Mouse (Mus musculus) heart, adult 9 months (tissue): ENCODE data around the gene Gdf5.
"Not testable (repeated sequence)": the region's sequence is repeated elsewhere in the genome, so short reads cannot be mapped to it uniquely, and the experiment has no call there.

Source experiments
- DNase-seq, 2 experiments: peaks; one replicate each; pipeline ENCODE4 v3.0.0; 2022; ENCODE audit warnings: low spot score in 2 of 2

Gene Gdf5

DNA sequence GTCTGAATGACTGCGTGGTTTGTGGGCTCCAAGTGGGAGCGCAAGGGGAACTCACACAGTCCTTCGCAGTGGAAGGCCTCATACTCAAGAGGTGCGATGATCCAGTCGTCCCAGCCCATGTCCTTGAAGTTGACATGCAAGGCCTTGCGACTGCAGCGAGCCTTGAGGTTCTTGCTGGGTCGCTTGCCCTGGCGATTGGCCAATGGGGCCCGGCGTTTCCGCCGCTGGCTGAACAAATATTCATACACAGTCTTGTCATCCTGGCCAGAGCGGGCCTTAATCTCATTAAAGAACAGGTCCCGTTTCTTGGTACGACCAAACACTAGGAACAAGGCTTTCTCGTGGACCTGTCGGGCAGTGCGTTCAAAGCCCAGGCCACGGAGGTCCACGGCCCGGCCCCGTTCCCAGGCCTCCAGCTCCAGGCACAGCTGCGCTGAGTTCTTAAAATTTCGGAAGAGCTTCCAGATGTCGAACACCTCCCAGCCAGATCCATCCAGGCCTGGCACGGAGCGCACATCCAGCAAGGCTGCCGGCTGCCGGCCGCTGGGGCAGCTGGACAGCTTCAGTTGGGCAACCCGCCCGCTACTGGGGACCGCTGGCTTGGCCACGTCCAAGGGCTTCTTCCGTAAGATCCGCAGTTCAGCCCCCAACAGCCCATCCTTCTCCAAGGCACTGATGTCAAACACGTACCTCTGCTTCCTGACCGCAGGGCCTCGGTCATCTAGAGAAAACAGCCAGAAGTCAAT lies 3.3 kb downstream of the Gdf5 start:
- DNase-seq = no peak

DNA sequence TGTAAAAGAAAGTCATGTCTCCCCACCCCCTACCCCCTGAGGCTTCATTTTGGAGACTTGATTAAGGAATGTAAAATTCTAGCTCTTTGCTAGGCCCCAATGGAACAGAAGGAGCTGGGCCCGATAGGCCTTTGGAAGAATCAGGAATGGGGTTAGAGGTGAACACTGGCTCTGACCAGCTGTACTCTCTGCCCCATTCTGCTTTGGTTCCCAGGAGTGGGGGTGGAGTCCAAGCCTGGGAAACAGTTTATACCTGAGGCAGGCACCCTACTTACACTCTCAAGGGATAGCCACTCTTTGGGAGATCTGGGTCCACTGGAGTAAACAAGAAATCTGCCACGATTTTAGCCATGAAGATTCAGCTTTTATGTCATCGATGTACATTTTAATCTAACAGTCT lies 4.5 kb downstream of the Gdf5 start, which contains the start of gene Gm15557:
Gene Gm15557, plus strand, starts transcription at position 48 of the 400 bp plus-strand sequence.
- no peak for DNase-seq

DNA sequence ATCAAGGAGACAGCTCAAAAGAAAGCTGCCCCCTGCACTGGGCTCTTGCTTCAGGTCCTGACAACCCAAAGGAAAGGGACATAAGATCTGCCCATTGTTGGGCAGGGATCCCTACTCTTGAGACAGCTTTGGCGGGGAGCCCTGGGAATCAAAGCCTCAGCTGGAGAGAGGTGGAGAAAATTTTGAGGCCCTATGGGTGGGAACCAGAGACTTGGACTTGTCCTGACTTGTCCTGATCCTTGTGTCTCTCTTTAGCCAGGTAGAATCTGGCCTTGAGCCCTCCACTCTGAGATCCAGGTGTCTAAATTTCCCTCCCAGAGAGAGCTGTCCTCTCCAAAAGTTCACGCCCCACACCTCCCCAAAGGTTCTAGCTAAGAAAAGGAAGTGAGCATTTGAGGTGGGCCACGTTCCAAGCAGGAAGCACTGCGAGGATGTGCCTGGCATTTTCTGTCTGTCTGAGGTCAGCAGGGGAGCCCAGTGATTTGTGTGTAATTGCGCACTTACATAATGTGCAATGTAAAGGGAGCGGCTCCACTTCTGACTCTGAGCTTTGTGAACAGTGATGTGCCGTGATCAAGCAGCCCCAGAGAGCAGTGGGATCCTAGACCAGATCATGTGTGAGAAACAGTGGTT lies 5.2 kb downstream of the Gdf5 start:
- DNase-seq = no peak

DNA sequence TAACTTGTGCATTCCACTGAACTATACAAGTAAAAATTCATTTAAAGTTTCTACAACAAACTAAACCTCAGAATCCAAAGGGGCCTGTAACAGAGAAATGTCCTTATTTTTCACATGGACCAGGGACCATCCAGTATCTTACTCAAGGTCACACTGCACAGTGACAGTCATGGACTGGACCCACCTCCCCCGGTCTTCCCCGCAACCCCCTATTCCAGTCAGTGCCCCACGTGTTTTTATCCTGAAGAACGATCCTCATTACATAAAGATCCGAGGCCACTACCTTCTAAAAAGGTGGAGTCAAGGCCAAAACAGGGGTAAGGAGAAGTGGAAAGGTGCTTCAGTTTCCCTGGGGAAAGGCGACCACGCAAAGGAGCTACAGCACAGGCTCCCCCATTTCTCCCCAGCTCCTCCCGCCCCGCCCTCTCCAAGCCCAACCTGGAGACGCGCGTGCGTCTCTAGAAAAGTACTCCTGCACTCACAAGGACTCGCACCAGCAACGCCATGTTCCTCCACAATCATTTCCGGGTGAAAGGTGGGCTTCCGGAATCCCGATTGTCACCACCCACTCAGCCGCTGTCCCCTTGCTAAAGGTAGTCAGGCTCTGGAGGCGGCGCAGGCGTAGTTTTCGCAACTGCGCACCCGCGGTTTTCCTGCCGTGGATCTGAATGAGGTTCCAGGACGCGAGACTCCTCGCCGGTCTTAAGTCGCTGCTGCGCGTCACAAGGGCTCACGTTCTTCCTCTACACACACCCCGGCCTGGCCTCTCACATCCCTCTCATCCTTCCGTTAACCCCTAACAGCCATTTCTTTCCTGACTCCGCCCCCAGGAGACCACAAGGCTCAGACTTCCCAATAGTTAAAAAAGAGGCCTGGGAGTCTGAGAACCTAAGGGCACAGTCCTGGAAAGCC lies 15.4 kb downstream of the Gdf5 start, which contains the start of gene Uqcc1:
Gene Uqcc1, minus strand, starts transcription at position 780 of the 912 bp plus-strand sequence.
- DNase-seq = peak; percentile 90 to 94

DNA sequence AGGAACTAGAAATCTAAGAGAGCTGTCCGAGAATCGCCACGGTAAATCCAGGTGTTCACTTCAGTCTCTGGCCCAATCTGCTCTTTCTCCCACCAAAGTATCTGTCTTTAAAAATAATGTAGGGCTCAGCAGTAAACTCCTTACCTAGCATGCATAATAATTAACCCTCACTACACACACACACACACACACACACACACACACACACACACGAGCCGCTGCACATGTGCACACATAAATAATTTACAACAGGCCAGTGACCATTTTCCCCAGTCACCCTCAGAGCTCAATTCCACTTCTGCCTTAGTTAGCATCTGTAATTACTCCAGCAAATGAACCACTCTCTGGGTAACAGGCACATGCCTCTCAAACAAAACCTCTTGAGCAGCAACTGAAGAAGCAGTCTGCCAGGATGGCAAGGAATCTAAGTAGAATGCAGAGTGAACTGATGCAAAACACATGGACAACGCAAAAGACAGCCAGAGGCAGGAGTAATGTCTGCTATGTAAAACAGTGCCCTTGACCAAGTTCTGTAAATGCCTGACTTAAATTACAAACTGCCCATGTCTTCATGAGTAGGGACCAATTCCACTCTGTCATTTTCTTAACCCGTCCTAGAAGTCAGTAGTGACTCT lies 16.3 kb downstream of the Gdf5 start:
- DNase-seq = no peak

DNA sequence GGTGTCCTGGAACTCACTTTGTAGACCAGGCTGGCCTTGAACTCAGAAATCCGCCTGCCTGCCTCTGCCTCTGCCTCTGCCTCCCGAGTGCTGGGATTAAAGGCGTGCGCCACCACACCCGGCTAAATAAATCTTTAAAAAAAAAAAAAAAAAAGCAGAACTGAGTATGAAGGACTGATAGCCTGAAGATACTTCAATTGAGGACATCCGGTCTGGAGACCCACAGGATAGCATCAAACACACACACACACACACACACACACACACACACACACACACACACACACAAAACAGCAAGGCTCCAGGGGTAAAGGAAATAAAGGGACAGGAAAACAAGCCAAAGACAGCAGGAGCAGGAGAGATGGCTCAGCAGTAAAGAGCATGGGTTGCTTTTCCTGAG lies 20.0 kb downstream of the Gdf5 start:
- DNase-seq = not testable (repeated sequence)

DNA sequence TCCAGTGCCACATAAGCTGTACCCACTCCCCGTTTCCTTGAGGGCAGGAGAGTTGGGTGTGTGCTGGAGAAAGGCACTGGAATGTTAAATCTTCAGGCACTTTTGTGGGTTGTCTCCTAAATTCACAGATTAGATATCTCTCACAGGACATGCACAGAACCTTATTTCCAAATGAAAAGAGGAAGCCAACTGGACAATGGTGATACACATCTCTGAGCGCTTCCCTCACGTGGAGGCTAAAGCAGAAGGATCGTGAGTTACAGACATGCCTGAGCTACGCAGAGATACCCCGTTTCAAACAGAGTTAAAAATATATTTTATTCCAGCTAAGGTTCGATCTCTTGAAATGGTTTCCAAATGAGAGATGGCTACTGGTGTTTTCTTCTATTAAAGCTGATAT lies 22.0 kb downstream of the Gdf5 start:
- no peak for DNase-seq

DNA sequence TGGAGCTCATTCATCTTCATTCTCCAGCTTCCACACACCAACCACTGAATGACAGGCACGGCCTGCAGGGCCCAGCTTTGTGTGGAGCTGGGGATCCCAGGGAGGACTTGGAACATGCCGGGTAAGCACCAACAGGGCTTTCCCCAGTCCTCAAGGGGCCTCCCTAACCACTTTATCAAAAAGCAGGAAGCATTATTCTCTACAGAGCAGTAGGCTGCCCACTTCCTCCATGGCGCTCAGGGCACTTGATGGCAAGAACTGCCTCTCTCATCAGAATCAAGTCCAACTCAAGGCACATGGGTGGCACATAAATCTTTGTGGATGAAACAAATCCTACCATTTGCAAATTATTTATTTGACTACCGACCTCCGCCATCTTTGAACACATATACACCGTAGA lies 30.5 kb downstream of the Gdf5 start:
- DNase-seq = no peak

DNA sequence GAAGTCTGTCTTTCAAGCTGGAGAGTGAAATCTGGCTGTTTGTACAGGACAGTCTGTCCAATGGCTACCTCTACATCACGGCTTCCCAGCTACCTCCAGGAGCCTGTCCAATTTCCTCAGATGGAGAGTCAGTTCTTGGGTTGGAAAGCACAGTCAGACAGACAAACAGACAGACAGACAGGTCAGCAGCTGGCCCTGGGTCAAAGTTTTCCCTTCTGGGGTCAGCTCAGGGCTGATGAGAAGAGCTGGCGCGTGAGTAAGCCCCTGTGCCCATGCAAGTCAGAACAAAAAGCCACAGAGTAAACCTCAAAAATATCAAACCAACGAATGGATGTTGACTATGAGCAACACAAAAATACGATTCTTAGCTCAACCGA lies 41.5 kb downstream of the Gdf5 start:
- DNase-seq = no peak

DNA sequence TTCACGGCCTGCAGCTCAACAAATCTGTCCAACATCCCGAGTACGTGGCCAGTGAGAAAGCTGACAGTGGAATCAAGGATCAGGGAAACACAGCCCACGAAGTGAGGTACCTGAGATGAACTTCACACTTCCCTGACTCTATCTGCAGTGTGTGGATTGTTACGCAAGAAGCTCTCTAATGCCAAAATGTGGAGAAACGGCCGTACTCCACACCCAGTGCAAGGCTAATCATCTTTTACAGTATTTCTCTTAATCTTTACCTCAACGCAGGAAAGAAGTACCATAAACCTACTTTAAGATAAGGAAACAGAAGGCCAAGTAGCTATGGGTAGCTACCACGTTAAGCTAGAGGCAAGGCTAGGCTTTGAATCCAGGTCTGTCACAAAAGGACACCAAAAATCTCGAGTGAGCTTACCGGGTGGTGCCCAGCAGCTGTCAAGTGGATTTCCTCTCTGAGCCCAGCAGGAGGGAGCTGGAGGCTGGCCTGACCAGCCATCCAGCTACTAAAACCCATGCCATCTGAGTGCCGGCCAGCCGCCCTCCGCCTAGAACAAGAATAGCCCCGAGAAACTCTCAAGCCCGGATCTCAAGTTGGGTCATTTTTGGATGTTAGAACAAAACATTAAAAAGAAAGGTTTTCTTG lies 42.1 kb downstream of the Gdf5 start:
- peak; percentile 25 to 33 for DNase-seq

DNA sequence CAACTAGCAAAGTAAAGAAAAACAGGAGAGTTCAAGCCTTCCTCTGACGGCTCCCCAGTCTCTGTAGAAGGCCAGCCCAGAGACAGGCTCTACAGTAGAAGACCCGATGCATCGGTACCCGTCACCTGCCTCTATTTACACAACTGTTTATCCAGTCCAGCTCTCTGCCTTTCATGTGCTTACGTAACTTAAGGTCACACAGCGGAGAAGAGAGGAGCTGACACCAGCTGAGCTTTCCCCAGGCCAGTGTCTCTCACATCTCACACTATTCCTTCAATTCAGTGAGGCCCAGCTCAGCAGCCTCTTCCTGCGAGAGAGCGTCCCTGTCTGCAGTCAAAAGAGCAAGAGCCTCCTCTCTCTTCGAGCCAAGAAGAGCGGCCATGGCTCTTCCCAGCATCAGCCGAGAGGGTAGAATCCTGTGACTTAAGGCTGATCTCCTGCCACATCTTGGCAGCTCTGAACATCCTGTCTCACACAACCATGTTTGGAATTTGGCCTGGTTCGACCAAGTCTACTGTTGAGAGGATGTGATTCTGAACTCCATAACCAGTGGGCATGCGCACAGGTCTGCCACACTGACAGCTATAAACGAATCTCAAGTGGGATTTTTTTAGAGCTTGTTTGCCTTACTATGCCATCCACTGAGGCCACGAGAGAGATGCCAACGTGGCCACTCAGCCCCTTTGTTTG lies 50.0 kb downstream of the Gdf5 start:
- no peak for DNase-seq

DNA sequence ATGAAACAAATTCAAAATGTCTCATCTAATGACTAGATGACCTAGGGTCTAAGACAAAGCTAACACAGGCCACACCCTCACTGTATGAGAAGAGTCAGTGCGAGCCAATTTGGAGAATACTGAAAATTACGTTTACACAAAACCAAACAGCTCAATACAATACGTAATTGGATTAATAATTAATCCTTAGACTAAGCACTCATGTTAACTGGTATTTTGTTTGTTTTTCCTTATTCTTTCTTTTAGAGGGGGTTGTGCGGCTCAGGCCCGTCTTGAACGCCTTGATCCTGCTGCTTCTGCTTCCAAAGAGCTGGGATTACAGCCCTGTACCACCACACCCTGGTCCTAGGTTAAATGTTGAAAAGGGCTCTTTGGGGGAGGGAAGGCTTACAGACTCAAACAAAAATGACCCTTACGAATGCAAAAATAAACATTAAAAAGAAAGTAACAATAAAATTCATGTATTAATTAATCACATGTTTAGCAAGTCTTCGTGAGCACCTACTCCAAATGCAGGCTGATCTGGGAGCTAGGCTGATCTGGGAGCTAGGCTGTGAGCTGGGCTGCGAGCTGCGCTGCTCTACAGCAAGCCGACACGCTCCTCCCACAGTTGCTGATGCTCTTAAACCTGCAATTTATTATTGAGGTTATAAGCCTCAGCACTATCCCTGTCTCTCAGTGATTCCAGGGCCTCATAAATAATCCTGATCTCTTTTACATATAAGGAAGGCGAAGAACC lies 50.7 kb downstream of the Gdf5 start:
- DNase-seq = no peak
